Mouse (Mus musculus) gastrocnemius, postnatal 25 days (tissue): Measurements from ENCODE around the gene Bcs1l. TPM values are rescaled to one million over a fixed set of nuclear protein-coding genes. Genes with fewer than 3 reads are reported as not detected.

Experiments used
- microRNA-seq, 2 experiments: library from miRNA; unstranded; fragments of <30 nt; microRNA quantifications; one replicate each; pipeline ENCODE4 v1.2.0; 2021; ENCODE audit warnings: borderline replicate concordance in 2 of 2
- total RNA-seq, 2 experiments: library from RNA; stranded (reverse); gene quantifications; 1 replicate in 1 of 2; 2 replicates in 1 of 2; pipeline ENCODE4 v1.2.3; 2021

Gene Bcs1l
- total RNA-seq, 2 experiments from 2014 or later, result 18.6 to 21.0 TPM

Small RNAs within 50 kb of the gene (microRNA-seq; reads per million reads assigned to microRNA genes)
- gene Gm25035, result 0 reads per million in 2 experiments

Other genes with a start within 250 kb of the Bcs1l start
- gene Catip, start 226.2 kb upstream of the Bcs1l start, total RNA-seq, result not detected
- gene Slc11a1, start 213.1 kb upstream of the Bcs1l start, total RNA-seq, result 1 to 10 TPM; 2.9 to 3.2 TPM
- gene Ctdsp1, start 196.8 kb upstream of the Bcs1l start, total RNA-seq, result 10 to 100 TPM; 82.7 to 82.9 TPM
- gene Vil1, start 178.9 kb upstream of the Bcs1l start, total RNA-seq, result under 1 TPM in 1 of 2 experiments, not detected in 1; 0.13 TPM
- gene Cnot9, start 82.2 kb upstream of the Bcs1l start, total RNA-seq, result 10 to 100 TPM; 12.3 to 12.5 TPM
- gene Plcd4, start 45.4 kb upstream of the Bcs1l start, total RNA-seq, result 10 to 100 TPM; 43.2 to 72.4 TPM
- gene Usp37, start 44.0 kb upstream of the Bcs1l start, total RNA-seq, result 1 to 10 TPM; 6.8 to 8.3 TPM
- gene Zfp142, start within 50 bp of the Bcs1l start, total RNA-seq, result 10 to 100 TPM in 1 of 2 experiments, 1 to 10 TPM in 1; 9.3 to 10.1 TPM
- gene Rnf25, start 13.1 kb downstream of the Bcs1l start, total RNA-seq, result 10 to 100 TPM; 13.1 to 17.5 TPM
- under 1 TPM; 0.84 to 0.96 TPM for gene Stk36, start 13.2 kb downstream of the Bcs1l start, total RNA-seq
- gene Ttll4, start 73.5 kb downstream of the Bcs1l start, total RNA-seq, result 10 to 100 TPM; 10.8 to 11.4 TPM
- gene Cyp27a1, start 125.3 kb downstream of the Bcs1l start, total RNA-seq, result 10 to 100 TPM; 32.4 to 36.4 TPM
- gene Prkag3, start 160.9 kb downstream of the Bcs1l start, total RNA-seq, result 10 to 100 TPM; 54.4 to 93.4 TPM
- under 1 TPM; 0.46 TPM for gene Wnt6, start 183.6 kb downstream of the Bcs1l start, total RNA-seq
- not detected for gene Wnt10a, start 203.2 kb downstream of the Bcs1l start, total RNA-seq